Mouse (Mus musculus) right cerebral cortex, postnatal 36 days (tissue): ENCODE measurements at regions not wholly inside any gene's neighbourhood (a gene's known extent, or its start where the extent isn't known, plus 50 kb on each side); places are given as distances from the start of the nearest gene placed in this dataset.

Source experiments
- DNase-seq, 2 experiments: peaks; one replicate each; pipeline ENCODE4 v3.0.0; 2022; ENCODE audit warnings: low spot score in 2 of 2, mixed read lengths in 1 of 2

- no peak for DNase-seq
Observed at GRCm38 (mm10) chr9:71358961-71359360, 126.8 kb downstream of the Polr2m start.

- DNase-seq: no peak
Observed at GRCm38 (mm10) chr9:71355721-71356120, 130.0 kb downstream of the Polr2m start.
